Mouse (Mus musculus) liver, embryonic 14.5 days (tissue): ENCODE measurements around the gene Nsmf.

Experiments
- CTCF ChIP-seq: IDR thresholded peaks from 2 replicates; pipeline ENCODE4 v1.5.1; 2016; ENCODE audit warnings: antibody characterized with exemption, low read depth, control low read depth
- EP300 ChIP-seq: IDR thresholded peaks from 2 replicates; pipeline ENCODE4 v1.6.1; 2016; ENCODE audit warnings: antibody characterized with exemption, low read depth

GRCm38 (mm10) chr2:25099703-25100102, 45.5 kb downstream of the Nsmf start:
- TF ChIP-seq EP300, result no peak
- TF ChIP-seq CTCF, result no peak
